Mouse (Mus musculus) kidney, adult 11 months (tissue): ENCODE measurements at regions not wholly inside any gene's neighbourhood (a gene's known extent, or its start where the extent isn't known, plus 50 kb on each side); places are given as distances from the start of the nearest gene placed in this dataset.

Source experiments
- DNase-seq: peaks from one replicate; pipeline ENCODE4 v3.0.0; 2022

- no peak for DNase-seq
These were observed 529.8 kb upstream of the Gm765 start for GRCm38 (mm10) chr6:98872334-98872733.

- DNase-seq: no peak
These were observed 527.2 kb upstream of the Gm765 start for GRCm38 (mm10) chr6:98869772-98870171.

- no peak for DNase-seq
These were observed 521.8 kb upstream of the Gm765 start for GRCm38 (mm10) chr6:98864306-98864705.

- no peak for DNase-seq
These were observed 513.4 kb upstream of the Gm765 start for GRCm38 (mm10) chr6:98855958-98856357.

- DNase-seq: no peak
These were observed 508.4 kb upstream of the Gm765 start for GRCm38 (mm10) chr6:98850906-98851305.

GRCm38 (mm10) chr6:98848835-98849234, 506.3 kb upstream of the Gm765 start:
- no peak for DNase-seq

GRCm38 (mm10) chr6:98846001-98846695, 503.6 kb upstream of the Gm765 start:
- no peak for DNase-seq

GRCm38 (mm10) chr6:98843598-98843997, 501.0 kb upstream of the Gm765 start:
- DNase-seq: no peak

- no peak for DNase-seq
These were observed 500.4 kb upstream of the Gm765 start for GRCm38 (mm10) chr6:98842924-98843323.

GRCm38 (mm10) chr6:98833922-98834321, 491.4 kb upstream of the Gm765 start:
- no peak for DNase-seq

GRCm38 (mm10) chr6:98830191-98830590, 487.6 kb upstream of the Gm765 start:
- no peak for DNase-seq

- no peak for DNase-seq
These were observed 465.5 kb upstream of the Gm765 start for GRCm38 (mm10) chr6:98808046-98808445.

- DNase-seq: no peak
These were observed 460.9 kb upstream of the Gm765 start for GRCm38 (mm10) chr6:98803384-98803949.

GRCm38 (mm10) chr6:98801061-98801460, 458.5 kb upstream of the Gm765 start:
- DNase-seq: no peak

- DNase-seq: no peak
These were observed 457.5 kb upstream of the Gm765 start for GRCm38 (mm10) chr6:98800040-98800439.

- no peak for DNase-seq
These were observed 455.2 kb upstream of the Gm765 start for GRCm38 (mm10) chr6:98797778-98798177.

- no peak for DNase-seq
These were observed 454.8 kb upstream of the Gm765 start for GRCm38 (mm10) chr6:98797373-98797772.

- DNase-seq: no peak
These were observed 454.1 kb upstream of the Gm765 start for GRCm38 (mm10) chr6:98796666-98797065.

GRCm38 (mm10) chr6:98787422-98787821, 444.9 kb upstream of the Gm765 start:
- DNase-seq: no peak

- no peak for DNase-seq
These were observed 439.5 kb upstream of the Gm765 start for GRCm38 (mm10) chr6:98782074-98782473.

GRCm38 (mm10) chr6:98775780-98776179, 433.2 kb upstream of the Gm765 start:
- DNase-seq: no peak

GRCm38 (mm10) chr6:98769999-98770398, 427.4 kb upstream of the Gm765 start:
- DNase-seq: no peak

- DNase-seq: no peak
These were observed 426.8 kb upstream of the Gm765 start for GRCm38 (mm10) chr6:98769322-98769721.

GRCm38 (mm10) chr6:98767858-98768336, 425.3 kb upstream of the Gm765 start:
- DNase-seq: no peak

GRCm38 (mm10) chr6:98754487-98754886, 411.9 kb upstream of the Gm765 start:
- DNase-seq: no peak
